Mouse (Mus musculus) hindbrain, embryonic 12.5 days (tissue): Measurements from ENCODE around the gene Hectd2. TPM values are rescaled to one million over a fixed set of nuclear protein-coding genes. Genes with fewer than 3 reads are reported as not detected.

ENCODE experiments used
- ATAC-seq: fragments of 200-750 bp; cut with Nextera tagmentation; 2 replicates; pipeline ENCODE4 v1.8.0; 2017; ENCODE audit warnings: moderate TSS enrichment; ENCODE audit not compliant: low FRiP score
- H3K27ac ChIP-seq: fragments of 300-500 bp; sonication (generic); 2 replicates; pipeline ENCODE4 v1.5.1; 2016; ENCODE audit warnings: mild to moderate bottlenecking
- H3K27me3 ChIP-seq: fragments of 300-500 bp; sonication (generic); 2 replicates; pipeline ENCODE4 v1.6.1; 2016; ENCODE audit warnings: mild to moderate bottlenecking
- H3K36me3 ChIP-seq: fragments of 300-500 bp; sonication (generic); 2 replicates; pipeline ENCODE4 v1.6.1; 2016; ENCODE audit warnings: mild to moderate bottlenecking
- H3K4me1 ChIP-seq: fragments of 300-500 bp; sonication (generic); 2 replicates; pipeline ENCODE4 v1.6.1; 2016
- H3K4me2 ChIP-seq: fragments of 300-500 bp; sonication (generic); replicated peaks from 2 replicates; pipeline ENCODE4 v1.6.1; 2016; ENCODE audit warnings: mild to moderate bottlenecking
- H3K4me3 ChIP-seq: fragments of 300-500 bp; sonication (generic); 2 replicates; pipeline ENCODE4 v1.5.1; 2016; ENCODE audit warnings: mild to moderate bottlenecking
- H3K9ac ChIP-seq: fragments of 300-500 bp; sonication (generic); 2 replicates; pipeline ENCODE4 v1.6.1; 2016; ENCODE audit warnings: mild to moderate bottlenecking, moderate library complexity
- H3K9me3 ChIP-seq: fragments of 300-500 bp; sonication (generic); replicated peaks from 2 replicates; pipeline ENCODE4 v1.6.1; 2016; ENCODE audit warnings: mild to moderate bottlenecking
- WGBS: fragments of 180-500 bp; shearing (Covaris S2); methylation state at CpG from one replicate; pipeline ENCODE4 v1.1.7; 2016; 5-methylcytosine and 5-hydroxymethylcytosine counted together
- polyA plus RNA-seq: library from polyadenylated mRNA; unstranded; fragments of >200 nt; fragmentation: Nextera tagmentation; extraction: Ambion mirVana; gene quantifications from 2 replicates; pipeline ENCODE4 v1.2.1, GENCODE M21; 2016

Gene Hectd2
- polyA plus RNA-seq, 1 experiment from 2014 or later = 9.3 TPM

DNA sequence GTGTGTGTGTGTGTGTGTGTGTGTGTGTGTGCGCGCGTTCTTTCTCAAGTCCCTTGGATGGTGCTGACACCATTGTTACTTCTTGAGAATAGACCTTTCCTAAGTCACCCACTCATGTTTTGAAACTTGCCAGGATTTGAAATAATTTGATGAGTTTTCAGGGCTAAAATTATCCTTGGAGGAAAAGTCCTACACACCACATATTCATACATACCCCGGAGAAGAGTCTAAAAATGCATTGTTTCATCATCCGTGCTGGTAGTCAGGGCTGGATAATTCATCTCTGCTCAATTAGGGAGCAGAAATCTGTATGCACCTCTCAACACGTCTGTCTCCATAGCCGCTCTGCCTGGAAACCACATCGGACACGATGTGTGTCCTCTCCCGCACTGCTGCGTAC is 17.5 kb upstream of the Hectd2 start:
- no peak overlapping the region for H3K4me2 ChIP-seq
- H3K27ac ChIP-seq = no peak overlapping the region
- no peak for ATAC-seq
- no peaks in the 10 kb centered on the region for H3K36me3 ChIP-seq
- peaks cover 21% of the 10 kb centered on the region for H3K4me1 ChIP-seq
- no peaks in the 10 kb centered on the region for H3K9me3 ChIP-seq
- WGBS = 77% methylated on average over 11 of the region's 11 CpGs
- peaks cover 6% of the 10 kb centered on the region; the same call in 1 of the 2 replicates for H3K27me3 ChIP-seq
- no peak overlapping the region for H3K4me3 ChIP-seq
- H3K9ac ChIP-seq = no peak overlapping the region

DNA sequence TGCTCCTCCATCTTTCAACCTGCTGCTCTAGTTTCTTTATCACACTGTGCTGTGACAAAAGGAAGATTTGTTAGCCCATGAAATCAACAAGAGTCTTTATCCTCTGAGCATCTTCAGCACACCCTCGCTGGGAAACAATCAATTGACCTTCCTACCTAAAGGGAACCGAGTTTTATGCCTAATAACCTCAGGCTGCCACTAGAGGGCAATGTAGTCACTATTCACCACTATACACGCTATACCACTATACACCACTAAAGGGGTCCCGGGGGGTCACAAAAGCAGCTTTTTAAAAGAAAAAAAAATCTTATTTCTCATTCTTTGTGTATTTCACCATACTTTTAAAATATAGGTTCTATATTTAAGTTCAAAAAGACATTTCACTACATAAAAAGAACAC is 15.9 kb upstream of the Hectd2 start:
- Histone ChIP-seq H3K9ac (no peak overlapping the region), H3K4me1 (peaks cover 21% of the 10 kb centered on the region), H3K36me3 (no peaks in the 10 kb centered on the region), H3K27me3 (peaks cover 6% of the 10 kb centered on the region; the same call in 1 of the 2 replicates), H3K27ac (no peak overlapping the region), H3K4me3 (no peak overlapping the region), H3K4me2 (no peak overlapping the region), H3K9me3 (no peaks in the 10 kb centered on the region)
- no peak for ATAC-seq
- WGBS = 10% methylated on average over 4 of the region's 4 CpGs

DNA sequence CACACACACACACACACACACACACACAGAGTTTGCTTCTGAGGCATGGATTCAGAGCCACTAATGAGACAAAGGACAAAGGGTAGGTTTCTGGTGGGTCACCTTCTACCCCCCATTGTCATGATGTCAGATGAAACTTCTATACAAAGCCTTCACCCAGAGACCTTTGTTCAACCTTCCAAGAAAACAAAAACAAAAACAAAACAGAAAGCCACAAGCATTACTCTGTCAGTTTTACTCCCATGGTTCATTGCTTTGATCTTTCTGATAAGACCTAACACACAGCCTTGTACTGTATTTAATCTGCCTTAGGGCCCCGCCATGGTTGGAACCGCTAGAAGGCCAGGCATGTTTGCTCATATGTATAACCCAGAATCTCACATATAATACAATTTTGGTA is 15.1 kb upstream of the Hectd2 start:
- no peaks in the 10 kb centered on the region for H3K9me3 ChIP-seq
- H3K27me3 ChIP-seq = peaks cover 6% of the 10 kb centered on the region; the same call in 1 of the 2 replicates
- no peak overlapping the region for H3K27ac ChIP-seq
- WGBS = 95% methylated on average over 2 of the region's 2 CpGs
- H3K4me2 ChIP-seq = no peak overlapping the region
- ATAC-seq = no peak
- no peak overlapping the region for H3K9ac ChIP-seq
- no peak overlapping the region for H3K4me3 ChIP-seq
- peaks cover 16% of the 10 kb centered on the region for H3K4me1 ChIP-seq
- no peaks in the 10 kb centered on the region for H3K36me3 ChIP-seq

DNA sequence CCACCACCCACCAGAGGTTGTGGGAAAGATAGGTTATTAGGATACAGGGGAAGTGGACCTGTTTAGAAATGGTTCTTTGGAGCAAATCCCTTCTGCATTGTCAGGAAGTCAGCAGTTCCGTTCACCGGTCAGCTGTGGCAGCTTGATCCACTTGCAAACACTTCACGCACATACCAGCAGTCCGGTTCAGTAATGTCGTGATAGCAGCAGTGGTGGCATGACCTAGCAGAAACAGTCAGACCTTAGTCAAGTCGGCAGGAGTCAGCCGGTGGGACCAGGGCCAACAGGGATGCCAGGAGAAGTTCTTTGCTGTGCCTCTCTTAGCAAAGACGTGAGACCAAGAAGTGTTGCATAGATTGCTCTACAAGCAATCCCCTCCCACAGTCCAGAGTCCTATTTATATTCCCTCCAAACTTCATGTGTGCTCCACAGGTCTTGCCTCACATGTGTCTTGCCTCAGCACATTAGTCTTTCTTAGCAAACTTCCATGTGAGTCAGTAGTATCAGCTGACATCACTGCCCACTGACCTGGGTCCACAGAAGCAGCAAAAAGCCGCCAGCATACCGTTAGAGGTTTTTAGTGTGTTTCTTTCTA is 14.3 kb upstream of the Hectd2 start:
- 77% methylated on average over 10 of the region's 10 CpGs for WGBS
- no peak for ATAC-seq
- peaks cover 6% of the 10 kb centered on the region; the same call in 1 of the 2 replicates for H3K27me3 ChIP-seq

DNA sequence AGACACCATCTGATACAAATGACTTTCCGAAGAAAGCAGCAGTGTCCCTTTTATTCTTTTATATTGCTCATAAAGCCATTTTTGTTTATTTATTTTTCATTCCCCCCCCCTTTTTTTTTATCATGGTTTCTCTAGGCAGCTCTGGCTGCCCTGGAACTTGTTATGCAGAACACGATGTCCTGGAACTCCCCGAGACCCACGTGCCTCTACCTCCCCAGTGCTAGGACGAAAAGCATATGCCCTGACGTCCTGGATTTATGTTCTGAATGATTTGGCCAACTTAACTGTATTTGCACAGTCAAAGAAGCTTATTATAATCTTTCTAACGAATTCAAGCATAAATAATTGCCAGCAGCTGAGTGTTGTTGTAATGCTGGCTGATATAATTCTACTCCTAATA is 13.7 kb upstream of the Hectd2 start:
- peaks cover 7% of the 10 kb centered on the region for H3K4me1 ChIP-seq
- H3K9ac ChIP-seq = no peak overlapping the region
- ATAC-seq = no peak
- no peak overlapping the region for H3K27ac ChIP-seq
- no peak overlapping the region for H3K4me2 ChIP-seq
- no peak overlapping the region for H3K4me3 ChIP-seq
- H3K36me3 ChIP-seq = no peaks in the 10 kb centered on the region
- no peaks in the 10 kb centered on the region for H3K9me3 ChIP-seq
- H3K27me3 ChIP-seq = peaks cover 6% of the 10 kb centered on the region; the same call in 1 of the 2 replicates
- WGBS = 84% methylated on average over 7 of the region's 7 CpGs

More for the DNA sequence above, 14.3 kb upstream of the Hectd2 start:
- Histone ChIP-seq H3K9me3 (no peaks in the 10 kb centered on the region), H3K27ac (no peak overlapping the region), H3K4me2 (no peak overlapping the region), H3K4me3 (no peak overlapping the region), H3K36me3 (no peaks in the 10 kb centered on the region), H3K9ac (no peak overlapping the region), H3K4me1 (peaks cover 12% of the 10 kb centered on the region)

DNA sequence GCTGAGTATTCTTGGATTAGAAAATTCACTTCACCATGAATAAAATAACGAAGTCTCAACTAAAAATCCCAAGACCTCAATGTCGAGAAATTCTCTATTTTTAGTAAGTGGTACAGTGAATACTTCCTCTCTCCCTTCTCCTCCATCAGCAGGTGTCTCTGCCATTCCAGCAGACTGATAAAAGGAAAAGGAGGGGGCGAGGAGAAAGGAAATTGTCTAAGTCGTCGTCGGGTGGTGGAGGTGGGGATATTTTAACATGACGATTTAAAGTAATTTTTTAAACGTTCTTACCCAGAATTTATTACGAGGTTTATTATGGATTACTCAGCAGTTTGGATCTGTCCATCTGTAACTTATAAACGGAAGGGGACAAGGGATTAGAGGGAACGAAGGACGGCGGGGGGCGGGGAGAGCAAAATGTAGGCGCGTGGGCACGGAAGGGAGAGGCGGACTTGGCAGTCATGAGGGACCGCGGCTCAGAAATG is 836 bp upstream of the Hectd2 start:
- H3K27me3 ChIP-seq = peaks cover 9% of the 10 kb centered on the region; the same call in 1 of the 2 replicates
- peak overlapping the region; percentile 68 for H3K9ac ChIP-seq
- H3K4me2 ChIP-seq = peak overlapping the region; percentile 88
- H3K4me1 ChIP-seq = peaks cover 7% of the 10 kb centered on the region; the same call in 1 of the 2 replicates
- H3K4me3 ChIP-seq = peak overlapping the region; percentile 81
- no peak for ATAC-seq
- no peaks in the 10 kb centered on the region for H3K9me3 ChIP-seq
- H3K27ac ChIP-seq = peak overlapping the region; percentile 41; the same call in 1 of the 2 replicates
- 6% methylated on average over 20 of the region's 20 CpGs for WGBS
- no peaks in the 10 kb centered on the region for H3K36me3 ChIP-seq

DNA sequence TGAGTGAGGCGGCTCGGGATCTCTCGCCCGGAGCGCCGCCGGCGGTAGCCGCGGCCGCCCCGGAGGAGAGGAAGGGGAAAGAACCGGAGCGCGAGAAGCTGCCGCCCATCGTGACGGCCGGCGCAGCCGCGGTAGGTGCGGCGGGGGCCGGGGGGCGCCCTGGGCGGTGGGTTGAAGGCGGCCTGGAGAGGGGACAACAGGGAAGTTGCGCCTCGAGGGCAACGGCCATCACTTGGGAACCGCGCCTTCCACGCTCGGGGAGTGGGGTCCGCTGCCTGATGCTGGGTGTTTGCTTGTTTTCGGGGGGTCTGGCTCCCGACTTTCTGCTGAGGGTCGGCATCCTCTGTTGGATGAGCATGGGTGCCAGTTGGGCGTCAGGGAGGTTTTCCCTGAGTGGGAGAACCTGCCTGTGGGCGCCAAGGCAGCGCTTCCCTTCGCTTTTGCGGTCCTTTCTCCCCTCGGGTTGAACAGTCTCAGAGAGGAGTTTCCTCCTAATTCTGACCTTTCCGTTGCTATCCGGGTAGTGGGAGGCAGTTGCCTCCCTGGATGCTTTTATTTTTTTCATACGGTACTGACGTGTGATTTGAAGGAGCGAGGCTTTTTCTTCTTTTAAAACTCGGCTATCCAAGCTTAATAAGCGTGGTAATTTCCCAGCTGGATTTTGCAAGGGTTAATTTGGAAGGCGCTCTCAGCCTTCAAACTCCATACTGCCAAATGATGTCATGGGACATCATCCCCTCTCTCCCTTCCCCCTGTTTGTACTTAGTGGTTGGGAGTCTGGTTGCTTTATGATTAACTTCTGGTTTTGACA is 551 bp downstream of the Hectd2 start:
- peaks cover 9% of the 10 kb centered on the region; the same call in 1 of the 2 replicates for H3K27me3 ChIP-seq
- H3K4me1 ChIP-seq = peaks cover 6% of the 10 kb centered on the region; the same call in 1 of the 2 replicates
- H3K9ac ChIP-seq = peak overlapping the region; percentile 89
- under 1% methylated on average over 49 of the region's 53 CpGs for WGBS
- H3K27ac ChIP-seq = peak overlapping the region; percentile 92
- ATAC-seq = peak; percentile 85
- peak overlapping the region; percentile 81 for H3K4me3 ChIP-seq
- peak overlapping the region; percentile 69 for H3K4me2 ChIP-seq
- no peaks in the 10 kb centered on the region for H3K36me3 ChIP-seq
- no peaks in the 10 kb centered on the region for H3K9me3 ChIP-seq

DNA sequence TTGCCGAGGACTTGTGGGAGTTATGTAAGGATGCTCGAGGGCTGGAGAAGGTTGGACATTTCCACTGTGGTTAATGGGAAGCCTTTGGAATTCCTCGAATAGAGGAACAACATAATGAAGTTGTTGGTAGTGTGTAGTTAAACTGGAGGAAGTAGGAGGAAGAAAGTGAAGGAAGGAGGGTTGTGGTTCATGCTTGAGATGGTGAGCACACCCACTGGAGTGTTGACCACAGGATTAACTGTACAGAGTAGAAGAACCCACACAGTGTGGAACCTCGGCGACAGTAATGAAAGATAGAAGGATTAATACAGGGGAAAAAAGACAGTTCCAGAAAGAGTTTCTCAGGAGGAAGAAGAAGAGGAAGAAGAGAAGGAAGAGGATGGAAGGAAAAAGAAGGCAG is 4.9 kb downstream of the Hectd2 start:
- peaks cover 6% of the 10 kb centered on the region; the same call in 1 of the 2 replicates for H3K4me1 ChIP-seq
- no peak overlapping the region for H3K4me3 ChIP-seq
- no peak overlapping the region for H3K27ac ChIP-seq
- H3K9ac ChIP-seq = no peak overlapping the region
- ATAC-seq = no peak
- no peaks in the 10 kb centered on the region for H3K27me3 ChIP-seq
- H3K36me3 ChIP-seq = no peaks in the 10 kb centered on the region
- no peaks in the 10 kb centered on the region for H3K9me3 ChIP-seq
- H3K4me2 ChIP-seq = no peak overlapping the region
- WGBS = 81% methylated on average over 5 of the region's 5 CpGs

DNA sequence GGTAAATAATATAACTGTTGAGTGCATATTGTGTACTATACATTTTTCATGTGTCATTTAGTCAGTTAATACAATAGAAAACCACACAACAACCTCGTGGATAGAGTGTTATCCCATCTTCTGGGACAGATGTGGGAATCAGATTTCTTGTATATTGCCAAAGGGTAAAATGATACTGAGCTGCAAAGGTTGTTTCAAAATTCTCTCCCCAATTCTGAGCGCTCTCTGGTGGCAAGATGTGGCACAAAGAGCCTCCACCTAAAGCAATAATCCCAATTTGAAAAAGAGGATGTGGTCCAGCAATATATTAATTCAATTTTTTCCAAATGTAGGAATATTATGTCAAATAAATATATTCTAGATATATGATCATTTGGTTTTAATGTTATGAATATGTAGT is 5.7 kb downstream of the Hectd2 start:
- no peak overlapping the region for H3K27ac ChIP-seq
- H3K4me2 ChIP-seq = no peak overlapping the region
- ATAC-seq = no peak
- WGBS = 29% methylated on average over 2 of the region's 2 CpGs
- no peaks in the 10 kb centered on the region for H3K9me3 ChIP-seq
- H3K4me3 ChIP-seq = no peak overlapping the region
- no peak overlapping the region for H3K9ac ChIP-seq
- H3K27me3 ChIP-seq = no peaks in the 10 kb centered on the region
- peaks cover 6% of the 10 kb centered on the region; the same call in 1 of the 2 replicates for H3K4me1 ChIP-seq
- H3K36me3 ChIP-seq = no peaks in the 10 kb centered on the region

DNA sequence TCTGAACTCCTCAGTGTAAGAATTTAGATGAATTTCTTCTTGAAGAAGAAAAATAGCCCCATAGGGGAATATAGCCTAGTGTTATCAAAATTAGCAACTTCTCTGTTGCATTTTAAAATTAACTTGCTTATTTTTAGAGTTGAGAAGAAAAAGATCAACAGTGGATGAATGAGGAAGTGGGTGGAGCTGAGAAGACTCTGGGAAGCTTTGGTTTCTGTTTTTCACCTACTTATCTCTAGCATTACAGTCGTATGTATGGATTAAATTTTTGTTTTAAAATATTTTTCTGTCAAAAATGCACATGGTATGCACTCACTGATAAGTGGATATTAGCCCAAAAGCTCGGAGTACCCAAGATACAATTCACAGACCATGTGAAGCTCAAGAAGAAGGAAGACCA is 6.7 kb downstream of the Hectd2 start:
- no peak overlapping the region for H3K27ac ChIP-seq
- no peaks in the 10 kb centered on the region for H3K27me3 ChIP-seq
- H3K36me3 ChIP-seq = no peaks in the 10 kb centered on the region
- no peak for ATAC-seq
- WGBS = 77% methylated on average over 2 of the region's 2 CpGs
- no peak overlapping the region for H3K4me2 ChIP-seq
- no peak overlapping the region for H3K9ac ChIP-seq
- no peak overlapping the region for H3K4me3 ChIP-seq
- H3K4me1 ChIP-seq = 0 out of 2 replicates have a peak, but pooled peaks cover 2% of the 10 kb centered on the region
- H3K9me3 ChIP-seq = no peaks in the 10 kb centered on the region

DNA sequence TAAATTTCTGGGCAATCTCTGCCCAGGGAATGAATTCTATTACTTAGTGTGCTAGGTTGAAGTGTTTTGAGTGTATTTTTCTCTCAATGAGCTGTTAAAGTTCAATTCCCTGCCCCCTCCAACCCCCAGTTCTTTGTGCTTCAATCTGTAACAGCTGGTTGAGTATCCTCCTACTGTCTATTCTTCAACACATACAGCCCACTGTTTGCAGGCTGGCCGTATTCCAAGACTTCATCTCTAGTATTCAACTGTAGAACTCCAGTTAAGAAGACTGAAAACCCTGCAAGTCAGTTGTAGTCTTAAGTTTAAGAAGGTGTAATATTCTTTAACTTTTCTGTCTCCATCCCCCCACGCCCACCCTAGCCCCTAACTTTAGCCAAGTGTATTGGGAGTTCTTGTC is 10.0 kb downstream of the Hectd2 start:
- no peak for ATAC-seq
- Histone ChIP-seq H3K4me1 (no peaks in the 10 kb centered on the region), H3K9ac (no peak overlapping the region), H3K27ac (no peak overlapping the region), H3K27me3 (no peaks in the 10 kb centered on the region), H3K9me3 (no peaks in the 10 kb centered on the region), H3K36me3 (no peaks in the 10 kb centered on the region), H3K4me3 (no peak overlapping the region), H3K4me2 (no peak overlapping the region)
- 65% methylated on average over 2 of the region's 2 CpGs for WGBS

DNA sequence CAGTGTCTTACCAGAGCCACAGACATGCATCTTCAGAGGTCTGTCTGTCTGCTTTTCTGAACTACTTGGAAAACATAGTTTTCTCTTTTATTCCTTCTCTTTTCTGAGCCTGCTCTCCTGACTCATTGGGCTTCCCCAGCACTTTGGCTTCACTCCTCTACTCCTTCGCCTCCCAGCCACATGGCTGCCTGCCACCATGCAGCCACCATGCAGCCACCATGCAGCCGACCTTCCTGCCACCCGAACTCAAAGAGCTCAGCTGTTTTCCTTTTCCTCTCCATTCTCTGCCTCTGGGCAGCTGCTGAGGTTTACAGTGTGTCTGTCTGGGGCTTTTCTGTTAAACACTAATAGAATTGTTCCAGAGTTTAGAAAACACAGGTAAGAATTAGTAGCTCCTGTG is 19.5 kb downstream of the Hectd2 start:
- H3K27ac ChIP-seq = no peak overlapping the region
- WGBS = 71% methylated on average over 3 of the region's 3 CpGs
- no peaks in the 10 kb centered on the region for H3K4me1 ChIP-seq
- no peaks in the 10 kb centered on the region for H3K27me3 ChIP-seq
- H3K9me3 ChIP-seq = no peaks in the 10 kb centered on the region
- H3K9ac ChIP-seq = no peak overlapping the region
- 0 out of 2 replicates have a peak, but pooled peaks cover 3% of the 10 kb centered on the region for H3K36me3 ChIP-seq
- no peak overlapping the region for H3K4me2 ChIP-seq
- no peak overlapping the region for H3K4me3 ChIP-seq
- no peak for ATAC-seq
